Mouse (Mus musculus): Measurements from ENCODE around the gene Gm3336. TPM values are rescaled to one million over a fixed set of nuclear protein-coding genes. Genes with fewer than 3 reads are reported as not detected.

The Gm3336 gene
- total RNA-seq, 2 experiments from 2014 or later, result not detected

- no peak for DNase-seq
Measured at GRCm38 (mm10) chr8:70716521-70717400, 1.6 kb upstream of the Gm3336 start.

- no peak for DNase-seq
Measured at GRCm38 (mm10) chr8:70719796-70720270, 1.5 kb downstream of the Gm3336 start.

GRCm38 (mm10) chr8:70720739-70721138 lies 2.4 kb downstream of the Gm3336 start:
- DNase-seq, result peak; percentile 59

- no peak for DNase-seq
Measured at GRCm38 (mm10) chr8:70721601-70722000, 3.3 kb downstream of the Gm3336 start.

GRCm38 (mm10) chr8:70723486-70724210 lies 5.3 kb downstream of the Gm3336 start, which contains the start of gene Pde4c:
Gene Pde4c, plus strand, starts transcription at chr8:70723720.
- DNase-seq, result no peak

GRCm38 (mm10) chr8:70724216-70724615 lies 5.9 kb downstream of the Gm3336 start:
- DNase-seq, result no peak

- DNase-seq, result no peak
Measured at GRCm38 (mm10) chr8:70725792-70726447, 7.6 kb downstream of the Gm3336 start.

GRCm38 (mm10) chr8:70726721-70727120 lies 8.4 kb downstream of the Gm3336 start:
- no peak for DNase-seq

- DNase-seq, result no peak
Measured at GRCm38 (mm10) chr8:70729808-70730475, 11.6 kb downstream of the Gm3336 start.

GRCm38 (mm10) chr8:70730956-70731355 lies 12.6 kb downstream of the Gm3336 start:
- no peak for DNase-seq

- DNase-seq, result no peak
Measured at GRCm38 (mm10) chr8:70737705-70738104, 19.4 kb downstream of the Gm3336 start.

GRCm38 (mm10) chr8:70738211-70738610 lies 19.9 kb downstream of the Gm3336 start:
- DNase-seq, result no peak

- DNase-seq, result peak; percentile 26
Measured at GRCm38 (mm10) chr8:70741661-70742060, 23.3 kb downstream of the Gm3336 start.

GRCm38 (mm10) chr8:70742176-70742575 lies 23.8 kb downstream of the Gm3336 start:
- no peak for DNase-seq

GRCm38 (mm10) chr8:70742981-70743655 lies 24.8 kb downstream of the Gm3336 start:
- DNase-seq, result peak; percentile 57

- DNase-seq, result peak; percentile 81
Measured at GRCm38 (mm10) chr8:70743656-70744590, 25.6 kb downstream of the Gm3336 start.

- no peak for DNase-seq
Measured at GRCm38 (mm10) chr8:70744806-70745205, 26.5 kb downstream of the Gm3336 start.

- no peak for DNase-seq
Measured at GRCm38 (mm10) chr8:70745691-70746220, 27.4 kb downstream of the Gm3336 start.

GRCm38 (mm10) chr8:70746676-70747075 lies 28.3 kb downstream of the Gm3336 start:
- DNase-seq, result no peak

Measured in gastrocnemius, postnatal 25 days (tissue).